Mouse (Mus musculus) common myeloid progenitor, adult 5-6 weeks (primary cell): ENCODE data around the gene Fam117b. TPM values are rescaled to one million over a fixed set of nuclear protein-coding genes. Genes with fewer than 3 reads are reported as not detected.

ENCODE experiments used
- ATAC-seq: replicated peaks from 2 replicates; pipeline ENCODE4 v1.8.0; 2016; ENCODE audit warnings: low read depth, mild to moderate bottlenecking, moderate TSS enrichment, inconsistent platforms; ENCODE audit not compliant: poor library complexity, severe bottlenecking
- total RNA-seq: library from RNA; stranded (forward); fragments of 200-1000, 187-1606 nt; gene quantifications from 2 replicates; pipeline ENCODE4 v1.2.3, GENCODE M21; 2017

The Fam117b gene
- total RNA-seq, 1 experiment from 2014 or later: 27.3 TPM

GRCm38 (mm10) chr1:59959941-59960340 is 47.1 kb downstream of the Fam117b start:
- no peak for ATAC-seq

- no peak for ATAC-seq
These were observed 53.5 kb downstream of the Fam117b start for GRCm38 (mm10) chr1:59966171-59966785.

- ATAC-seq: 0 out of 2 replicates have a peak, but pooled peaks have one; percentile 39
These were observed 54.5 kb downstream of the Fam117b start for GRCm38 (mm10) chr1:59967291-59967690.

GRCm38 (mm10) chr1:59986626-59987025 is 73.8 kb downstream of the Fam117b start:
- no peak for ATAC-seq

- ATAC-seq: no peak
These were observed 74.7 kb downstream of the Fam117b start for GRCm38 (mm10) chr1:59987399-59988040.

GRCm38 (mm10) chr1:59995646-59996045 is 82.8 kb downstream of the Fam117b start:
- no peak for ATAC-seq

- no peak for ATAC-seq
These were observed 84.5 kb downstream of the Fam117b start for GRCm38 (mm10) chr1:59997352-59997751.

- ATAC-seq: peak; percentile 63
These were observed 87.5 kb downstream of the Fam117b start for GRCm38 (mm10) chr1:60000319-60000718.

- no peak for ATAC-seq
These were observed 94.5 kb downstream of the Fam117b start for GRCm38 (mm10) chr1:60007337-60007736.

- no peak for ATAC-seq
These were observed 95.9 kb downstream of the Fam117b start for GRCm38 (mm10) chr1:60008743-60009142.

- ATAC-seq: no peak
These were observed 101.0 kb downstream of the Fam117b start for GRCm38 (mm10) chr1:60013779-60014178.

- ATAC-seq: no peak
These were observed 102.7 kb downstream of the Fam117b start for GRCm38 (mm10) chr1:60015511-60015910.

- peak; percentile 61 for ATAC-seq
These were observed 103.4 kb downstream of the Fam117b start for GRCm38 (mm10) chr1:60016136-60016611.

- ATAC-seq: peak; percentile 83
These were observed 104.2 kb downstream of the Fam117b start for GRCm38 (mm10) chr1:60017031-60017469.

Other genes with a start within 250 kb of the Fam117b start
- gene Sumo1, start 242.2 kb upstream of the Fam117b start, total RNA-seq: 170 and 176 TPM in 2 replicates
- gene Nop58, start 228.0 kb upstream of the Fam117b start, total RNA-seq: 2,005 and 2,043 TPM in 2 replicates
- 15.8 and 19.0 TPM in 2 replicates for gene Bmpr2, start 149.6 kb upstream of the Fam117b start, total RNA-seq
- gene Ica1l, start 130.2 kb downstream of the Fam117b start, total RNA-seq: 2.2 and 3.5 TPM in 2 replicates
- gene Carf, start 185.2 kb downstream of the Fam117b start, total RNA-seq: 5.6 and 9.3 TPM in 2 replicates
- gene Wdr12, start 185.6 kb downstream of the Fam117b start, total RNA-seq: 95.7 and 110 TPM in 2 replicates